Mouse (Mus musculus) hindbrain, embryonic 13.5 days (tissue): Measurements from ENCODE around the gene Gm12830. TPM values are rescaled to one million over a fixed set of nuclear protein-coding genes. Genes with fewer than 3 reads are reported as not detected.

Experiments
- ATAC-seq: fragments of 200-750 bp; cut with Nextera tagmentation; 2 replicates; pipeline ENCODE4 v1.8.0; 2017; ENCODE audit warnings: moderate TSS enrichment; ENCODE audit not compliant: low FRiP score
- H3K27ac ChIP-seq: fragments of 300-500 bp; sonication (generic); 2 replicates; pipeline ENCODE4 v1.5.1; 2015; ENCODE audit warnings: inconsistent platforms, mild to moderate bottlenecking, moderate library complexity
- H3K27me3 ChIP-seq: fragments of 300-500 bp; sonication (generic); 2 replicates; pipeline ENCODE4 v1.6.1; 2015; ENCODE audit warnings: mild to moderate bottlenecking, inconsistent platforms
- H3K36me3 ChIP-seq: fragments of 300-500 bp; sonication (generic); 2 replicates; pipeline ENCODE4 v1.6.1; 2015; ENCODE audit warnings: mild to moderate bottlenecking, inconsistent platforms
- H3K4me1 ChIP-seq: fragments of 300-500 bp; sonication (generic); replicated peaks from 2 replicates; pipeline ENCODE4 v1.6.1; 2015; ENCODE audit warnings: inconsistent platforms
- H3K4me2 ChIP-seq: fragments of 300-500 bp; sonication (generic); 2 replicates; pipeline ENCODE4 v1.6.1; 2015; ENCODE audit warnings: inconsistent platforms, mild to moderate bottlenecking, moderate library complexity
- H3K4me3 ChIP-seq: fragments of 300-500 bp; sonication (generic); 2 replicates; pipeline ENCODE4 v1.5.1; 2015; ENCODE audit warnings: mild to moderate bottlenecking, inconsistent platforms
- H3K9ac ChIP-seq: fragments of 300-500 bp; sonication (generic); 2 replicates; pipeline ENCODE4 v1.6.1; 2015; ENCODE audit warnings: mild to moderate bottlenecking, inconsistent platforms
- H3K9me3 ChIP-seq: fragments of 300-500 bp; sonication (generic); 2 replicates; pipeline ENCODE4 v1.6.1; 2016; ENCODE audit warnings: inconsistent platforms
- WGBS: fragments of 180-500 bp; shearing (Covaris S2); methylation state at CpG from one replicate; pipeline ENCODE4 v1.1.7; 2015; 5-methylcytosine and 5-hydroxymethylcytosine counted together
- polyA plus RNA-seq: library from polyadenylated mRNA; unstranded; fragments of >200 nt; fragmentation: Nextera tagmentation; extraction: Ambion mirVana; gene quantifications from 2 replicates; pipeline ENCODE4 v1.2.1, GENCODE M21; 2015

The Gm12830 gene
- polyA plus RNA-seq, 1 experiment from 2014 or later: not detected

DNA sequence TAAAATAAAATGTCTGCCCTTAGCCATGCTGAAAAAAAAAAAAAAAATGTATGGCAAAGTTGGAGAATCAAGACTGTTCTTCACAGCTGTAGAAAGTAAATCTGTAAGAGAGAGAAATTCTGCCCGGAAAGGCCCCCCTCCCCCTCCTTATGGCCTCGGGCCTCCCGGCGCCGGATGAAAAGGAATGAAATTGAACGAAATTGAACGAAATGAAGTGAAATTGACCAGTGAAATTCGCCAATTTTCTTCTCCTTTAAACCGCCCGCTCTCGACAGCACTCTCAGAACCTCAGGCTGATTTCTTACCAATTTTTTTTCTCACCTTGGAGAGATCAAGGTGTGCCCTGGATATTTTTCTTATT, 81.9 kb downstream of the Gm12830 start:
- Histone ChIP-seq H3K4me1 (peaks cover 17% of the 10 kb centered on the region), H3K9me3 (no peaks in the 10 kb centered on the region), H3K27me3 (peaks cover 100% of the 10 kb centered on the region), H3K36me3 (no peaks in the 10 kb centered on the region), H3K4me3 (no peak overlapping the region), H3K27ac (no peak overlapping the region), H3K4me2 (no peak overlapping the region), H3K9ac (no peak overlapping the region)
- 0% methylated on average over 11 of the region's 11 CpGs for WGBS
- ATAC-seq: no peak

DNA sequence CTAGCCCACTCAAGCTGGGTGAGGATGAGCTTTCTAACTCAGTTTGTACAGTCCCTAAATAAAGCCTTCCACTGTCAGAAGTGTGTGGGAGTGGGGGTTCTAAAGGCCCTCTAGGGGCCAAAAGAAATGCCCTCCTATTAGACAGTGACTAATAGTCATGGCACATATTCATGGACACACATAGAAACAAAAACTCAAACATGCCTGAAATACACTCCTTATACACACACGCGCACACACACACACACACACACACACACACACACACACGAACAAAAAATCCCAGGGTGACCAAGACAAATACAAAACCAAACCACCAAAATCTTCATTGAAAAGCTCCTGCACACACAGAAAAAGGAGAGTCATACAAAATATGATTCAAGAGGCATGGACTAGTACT, 84.0 kb downstream of the Gm12830 start:
- Histone ChIP-seq H3K4me2 (no peak overlapping the region), H3K27ac (no peak overlapping the region), H3K27me3 (peaks cover 100% of the 10 kb centered on the region), H3K4me3 (no peak overlapping the region), H3K9ac (no peak overlapping the region), H3K9me3 (no peaks in the 10 kb centered on the region), H3K4me1 (peaks cover 26% of the 10 kb centered on the region), H3K36me3 (no peaks in the 10 kb centered on the region)
- 47% methylated on average over 3 of the region's 3 CpGs for WGBS
- no peak for ATAC-seq

Other genes starting within 250 kb of the Gm12830 start
- gene Foxd2, start 87.2 kb downstream of the Gm12830 start, polyA plus RNA-seq: 0.21 and 0.28 TPM in 2 replicates
- not detected in 2 replicates for gene Foxe3, start 104.3 kb downstream of the Gm12830 start, polyA plus RNA-seq
- 186 and 191 TPM in 2 replicates for gene Cmpk1, start 165.5 kb downstream of the Gm12830 start, polyA plus RNA-seq
- gene Stil, start 178.4 kb downstream of the Gm12830 start, polyA plus RNA-seq: 3.1 and 3.5 TPM in 2 replicates
- gene Tal1, start 234.7 kb downstream of the Gm12830 start, polyA plus RNA-seq: 3.8 and 6.7 TPM in 2 replicates